Mouse (Mus musculus) liver (tissue): ENCODE results near the gene Olfr1215.
"Not testable (repeated sequence)": the region's sequence is repeated elsewhere in the genome, so short reads cannot be mapped to it uniquely, and the experiment has no call there.

Experiments
- DNase-seq: peaks from one replicate; pipeline ENCODE4 v3.0.0-alpha.2; 2020; ENCODE audit warnings: mixed read lengths

The Olfr1215 gene

DNA sequence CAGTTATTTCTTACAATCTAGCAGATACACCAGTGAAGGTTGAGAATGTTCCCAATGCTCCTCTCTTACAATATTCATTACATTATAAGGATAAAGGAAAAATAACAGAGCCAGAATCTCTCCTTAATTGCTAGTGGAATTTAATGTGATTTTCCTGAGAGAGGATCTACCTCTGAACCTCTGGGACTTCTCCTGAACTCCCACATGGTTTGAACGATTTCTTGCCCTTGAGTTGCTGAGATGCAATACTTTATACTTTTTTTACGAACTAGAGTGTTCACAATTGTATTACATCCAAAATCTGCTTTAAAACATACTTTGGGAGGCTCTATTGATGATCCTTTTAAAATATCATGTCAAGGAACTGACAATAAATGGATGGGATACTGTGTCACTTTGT, at the start of gene Olfr1215:
Gene Olfr1215, minus strand, starts transcription at position 101 of the 400 bp plus-strand sequence.
- DNase-seq = no peak

DNA sequence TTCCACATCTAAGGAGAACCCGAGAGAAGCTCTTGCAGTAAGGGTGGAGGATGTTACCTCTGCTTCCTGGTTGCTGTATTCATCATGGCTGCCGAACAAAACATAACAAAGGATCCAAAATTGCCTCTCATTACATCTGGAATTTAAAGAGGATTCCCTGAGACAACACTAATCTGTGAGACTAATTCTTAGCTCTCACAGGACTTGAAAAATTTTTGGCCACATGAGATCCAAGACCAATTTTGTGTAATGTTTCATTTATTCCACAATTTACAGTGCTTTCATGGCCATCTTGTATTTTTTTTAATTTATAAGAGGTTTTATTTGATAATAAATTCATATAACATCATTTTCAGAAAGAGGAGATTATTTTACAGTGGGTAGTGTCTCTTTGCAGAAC, 25.2 kb upstream of the Olfr1215 start, which contains the start of gene Olfr1217:
Gene Olfr1217, minus strand, starts transcription at position 101 of the 400 bp plus-strand sequence.
- no peak for DNase-seq

- DNase-seq = not testable (repeated sequence)
Observed at GRCm38 (mm10) chr2:89021436-89021835, 14.7 kb upstream of the Olfr1215 start.

DNA sequence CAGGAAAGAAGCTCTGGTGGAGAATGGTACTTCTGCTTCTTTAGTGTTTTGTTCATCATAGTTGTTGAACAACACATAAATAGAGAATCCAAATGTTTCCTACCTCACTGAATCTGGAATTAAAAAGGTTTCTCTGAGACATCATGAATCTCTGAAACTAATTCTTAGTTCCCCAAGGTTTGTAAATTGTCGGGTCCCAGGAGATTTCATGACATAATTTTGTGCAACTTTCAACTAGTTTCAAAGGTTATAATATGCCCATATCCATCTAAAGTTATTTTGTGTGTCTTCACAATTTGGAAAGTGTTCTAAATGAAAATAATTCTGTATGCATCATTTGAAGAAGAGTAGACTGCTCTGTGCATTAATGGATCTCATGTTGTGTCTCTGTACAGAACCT, 11.5 kb upstream of the Olfr1215 start, which contains the start of gene Olfr1216:
Gene Olfr1216, minus strand, starts transcription at position 101 of the 400 bp plus-strand sequence.
- DNase-seq = no peak

GRCm38 (mm10) chr2:88992553-88992952, 14.2 kb downstream of the Olfr1215 start, which contains the start of gene Olfr1214:
Gene Olfr1214 (minus strand): TSS chr2:88992653.
- no peak for DNase-seq

DNA sequence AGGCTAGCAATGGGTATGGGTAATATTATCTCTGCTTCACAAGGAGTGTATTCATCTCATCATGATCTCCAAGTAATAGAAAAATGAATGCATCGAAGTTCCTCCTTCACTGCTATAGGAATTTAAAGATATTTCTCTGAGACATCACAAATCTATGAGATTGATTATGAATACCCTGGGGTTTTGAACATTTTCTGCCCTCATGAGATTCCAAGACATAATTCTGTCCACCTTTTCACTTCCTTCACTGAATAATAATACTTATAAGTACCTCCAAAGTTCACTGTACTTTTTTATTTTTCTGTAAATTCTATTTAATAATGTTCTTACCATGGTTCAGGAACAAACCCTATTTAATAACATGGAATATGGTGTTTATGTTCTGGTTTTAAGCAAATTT, 26.6 kb downstream of the Olfr1215 start, which contains the start of gene Gm13762:
Gene Gm13762, minus strand, starts transcription at position 101 of the 400 bp plus-strand sequence.
- DNase-seq = no peak

GRCm38 (mm10) chr2:88953669-88954068, 53.1 kb downstream of the Olfr1215 start, which contains the start of gene Olfr1212:
Gene Olfr1212 (plus strand): TSS chr2:88953969.
- DNase-seq = no peak
